Mouse (Mus musculus): Measurements from ENCODE around the gene Foxo3. TPM values are rescaled to one million over a fixed set of nuclear protein-coding genes. Genes with fewer than 3 reads are reported as not detected.

The Foxo3 gene
- polyA plus RNA-seq, 1 experiment from 2014 or later = 5.0 TPM

GRCm38 (mm10) chr10:42300805-42301204 is 24.2 kb upstream of the Foxo3 start:
- Histone ChIP-seq H3K9me3 (ENCODE audit: control insufficient read depth, low read length) (no peaks in the 10 kb centered on the region), H3K27ac (ENCODE audit: low read depth, low read length) (no peak overlapping the region), H3K36me3 (ENCODE audit: control insufficient read depth, insufficient read depth, low read length) (no peaks in the 10 kb centered on the region), H3K27me3 (ENCODE audit: control insufficient read depth, insufficient read depth, low read length) (no peaks in the 10 kb centered on the region), H3K4me2 (replicated peaks; ENCODE audit: low read depth, low read length) (no peak overlapping the region), H3K4me1 (replicated peaks; ENCODE audit: control insufficient read depth, insufficient read depth, low read length) (no peaks in the 10 kb centered on the region), H3K4me3 (ENCODE audit: low read depth, low read length) (no peak overlapping the region), H3K9ac (ENCODE audit: low read depth, low read length) (no peak overlapping the region)
- DNase-seq (ENCODE audit: low spot score) (no peak), ATAC-seq (ENCODE audit: low FRiP score) (no peak)
- WGBS = 59% methylated on average over 4 of the region's 4 CpGs

GRCm38 (mm10) chr10:42299967-42300366 is 23.4 kb upstream of the Foxo3 start:
- H3K27me3 ChIP-seq (ENCODE audit: control insufficient read depth, insufficient read depth, low read length) = no peaks in the 10 kb centered on the region
- H3K4me3 ChIP-seq (ENCODE audit: low read depth, low read length) = no peak overlapping the region
- no peak overlapping the region for H3K4me2 ChIP-seq (replicated peaks; ENCODE audit: low read depth, low read length)
- H3K4me1 ChIP-seq (replicated peaks; ENCODE audit: control insufficient read depth, insufficient read depth, low read length) = no peaks in the 10 kb centered on the region
- no peaks in the 10 kb centered on the region for H3K9me3 ChIP-seq (ENCODE audit: control insufficient read depth, low read length)
- ATAC-seq (ENCODE audit: low FRiP score) (no peak), DNase-seq (ENCODE audit: low spot score) (no peak)
- H3K36me3 ChIP-seq (ENCODE audit: control insufficient read depth, insufficient read depth, low read length) = no peaks in the 10 kb centered on the region
- H3K27ac ChIP-seq (ENCODE audit: low read depth, low read length) = no peak overlapping the region
- H3K9ac ChIP-seq (ENCODE audit: low read depth, low read length) = no peak overlapping the region
- 66% methylated on average over 7 of the region's 7 CpGs for WGBS

GRCm38 (mm10) chr10:42299426-42299825 is 22.9 kb upstream of the Foxo3 start:
- H3K4me2 ChIP-seq (replicated peaks; ENCODE audit: low read depth, low read length) = no peak overlapping the region
- no peaks in the 10 kb centered on the region for H3K36me3 ChIP-seq (ENCODE audit: control insufficient read depth, insufficient read depth, low read length)
- 80% methylated on average over 6 of the region's 6 CpGs for WGBS
- H3K4me1 ChIP-seq (replicated peaks; ENCODE audit: control insufficient read depth, insufficient read depth, low read length) = no peaks in the 10 kb centered on the region
- ATAC-seq (ENCODE audit: low FRiP score) (no peak), DNase-seq (ENCODE audit: low spot score) (no peak)
- no peaks in the 10 kb centered on the region for H3K27me3 ChIP-seq (ENCODE audit: control insufficient read depth, insufficient read depth, low read length)
- no peak overlapping the region for H3K4me3 ChIP-seq (ENCODE audit: low read depth, low read length)
- H3K9ac ChIP-seq (ENCODE audit: low read depth, low read length) = no peak overlapping the region
- H3K9me3 ChIP-seq (ENCODE audit: control insufficient read depth, low read length) = no peaks in the 10 kb centered on the region
- no peak overlapping the region for H3K27ac ChIP-seq (ENCODE audit: low read depth, low read length)

GRCm38 (mm10) chr10:42297954-42298353 is 21.4 kb upstream of the Foxo3 start:
- no peak overlapping the region for H3K9ac ChIP-seq (ENCODE audit: low read depth, low read length)
- no peaks in the 10 kb centered on the region for H3K9me3 ChIP-seq (ENCODE audit: control insufficient read depth, low read length)
- no peaks in the 10 kb centered on the region for H3K4me1 ChIP-seq (replicated peaks; ENCODE audit: control insufficient read depth, insufficient read depth, low read length)
- DNase-seq (ENCODE audit: low spot score) = no peak
- H3K27me3 ChIP-seq (ENCODE audit: control insufficient read depth, insufficient read depth, low read length) = no peaks in the 10 kb centered on the region
- no peaks in the 10 kb centered on the region for H3K36me3 ChIP-seq (ENCODE audit: control insufficient read depth, insufficient read depth, low read length)
- WGBS = 98% methylated on average over 1 of the region's 1 CpGs
- ATAC-seq (ENCODE audit: low FRiP score) = no peak
- no peak overlapping the region for H3K27ac ChIP-seq (ENCODE audit: low read depth, low read length)
- no peak overlapping the region for H3K4me3 ChIP-seq (ENCODE audit: low read depth, low read length)
- H3K4me2 ChIP-seq (replicated peaks; ENCODE audit: low read depth, low read length) = no peak overlapping the region

- H3K27me3 ChIP-seq (ENCODE audit: control insufficient read depth, insufficient read depth, low read length) = no peaks in the 10 kb centered on the region
- DNase-seq (ENCODE audit: low spot score) (no peak), ATAC-seq (ENCODE audit: low FRiP score) (no peak)
- no peak overlapping the region for H3K4me3 ChIP-seq (ENCODE audit: low read depth, low read length)
- H3K9me3 ChIP-seq (ENCODE audit: control insufficient read depth, low read length) = no peaks in the 10 kb centered on the region
- no peak overlapping the region for H3K4me2 ChIP-seq (replicated peaks; ENCODE audit: low read depth, low read length)
- no peak overlapping the region for H3K27ac ChIP-seq (ENCODE audit: low read depth, low read length)
- H3K9ac ChIP-seq (ENCODE audit: low read depth, low read length) = no peak overlapping the region
- no peaks in the 10 kb centered on the region for H3K4me1 ChIP-seq (replicated peaks; ENCODE audit: control insufficient read depth, insufficient read depth, low read length)
- 82% methylated on average over 2 of the region's 2 CpGs for WGBS
- no peaks in the 10 kb centered on the region for H3K36me3 ChIP-seq (ENCODE audit: control insufficient read depth, insufficient read depth, low read length)
Measured at GRCm38 (mm10) chr10:42297109-42297508, 20.6 kb upstream of the Foxo3 start.

GRCm38 (mm10) chr10:42296559-42296958 is 20.0 kb upstream of the Foxo3 start:
- H3K9ac ChIP-seq (ENCODE audit: low read depth, low read length) = no peak overlapping the region
- no peak overlapping the region for H3K4me2 ChIP-seq (replicated peaks; ENCODE audit: low read depth, low read length)
- ATAC-seq (ENCODE audit: low FRiP score) (no peak), DNase-seq (ENCODE audit: low spot score) (no peak)
- H3K27me3 ChIP-seq (ENCODE audit: control insufficient read depth, insufficient read depth, low read length) = no peaks in the 10 kb centered on the region
- H3K36me3 ChIP-seq (ENCODE audit: control insufficient read depth, insufficient read depth, low read length) = no peaks in the 10 kb centered on the region
- WGBS = 54% methylated on average over 4 of the region's 4 CpGs
- H3K9me3 ChIP-seq (ENCODE audit: control insufficient read depth, low read length) = no peaks in the 10 kb centered on the region
- H3K27ac ChIP-seq (ENCODE audit: low read depth, low read length) = no peak overlapping the region
- no peaks in the 10 kb centered on the region for H3K4me1 ChIP-seq (replicated peaks; ENCODE audit: control insufficient read depth, insufficient read depth, low read length)
- no peak overlapping the region for H3K4me3 ChIP-seq (ENCODE audit: low read depth, low read length)

GRCm38 (mm10) chr10:42295028-42295427 is 18.5 kb upstream of the Foxo3 start:
- H3K4me1 ChIP-seq (replicated peaks; ENCODE audit: control insufficient read depth, insufficient read depth, low read length) = no peaks in the 10 kb centered on the region
- H3K4me2 ChIP-seq (replicated peaks; ENCODE audit: low read depth, low read length) = no peak overlapping the region
- H3K9me3 ChIP-seq (ENCODE audit: control insufficient read depth, low read length) = no peaks in the 10 kb centered on the region
- H3K36me3 ChIP-seq (ENCODE audit: control insufficient read depth, insufficient read depth, low read length) = no peaks in the 10 kb centered on the region
- 0% methylated on average over 1 of the region's 1 CpGs for WGBS
- H3K27me3 ChIP-seq (ENCODE audit: control insufficient read depth, insufficient read depth, low read length) = no peaks in the 10 kb centered on the region
- no peak overlapping the region for H3K27ac ChIP-seq (ENCODE audit: low read depth, low read length)
- no peak overlapping the region for H3K4me3 ChIP-seq (ENCODE audit: low read depth, low read length)
- DNase-seq (ENCODE audit: low spot score) = peak; percentile 46
- ATAC-seq (ENCODE audit: low FRiP score) = no peak
- no peak overlapping the region for H3K9ac ChIP-seq (ENCODE audit: low read depth, low read length)

- ATAC-seq (ENCODE audit: low FRiP score) (no peak), DNase-seq (ENCODE audit: low spot score) (no peak)
- Histone ChIP-seq H3K9ac (ENCODE audit: low read depth, low read length) (no peak overlapping the region), H3K27ac (ENCODE audit: low read depth, low read length) (no peak overlapping the region), H3K27me3 (ENCODE audit: control insufficient read depth, insufficient read depth, low read length) (no peaks in the 10 kb centered on the region), H3K4me1 (replicated peaks; ENCODE audit: control insufficient read depth, insufficient read depth, low read length) (no peaks in the 10 kb centered on the region), H3K4me2 (replicated peaks; ENCODE audit: low read depth, low read length) (no peak overlapping the region), H3K36me3 (ENCODE audit: control insufficient read depth, insufficient read depth, low read length) (no peaks in the 10 kb centered on the region), H3K4me3 (ENCODE audit: low read depth, low read length) (no peak overlapping the region), H3K9me3 (ENCODE audit: control insufficient read depth, low read length) (no peaks in the 10 kb centered on the region)
- 66% methylated on average over 2 of the region's 2 CpGs for WGBS
Measured at GRCm38 (mm10) chr10:42294392-42294791, 17.8 kb upstream of the Foxo3 start.

GRCm38 (mm10) chr10:42293877-42294276 is 17.3 kb upstream of the Foxo3 start:
- no peak for ATAC-seq (ENCODE audit: low FRiP score)
- Histone ChIP-seq H3K9me3 (ENCODE audit: control insufficient read depth, low read length) (no peaks in the 10 kb centered on the region), H3K36me3 (ENCODE audit: control insufficient read depth, insufficient read depth, low read length) (no peaks in the 10 kb centered on the region), H3K27ac (ENCODE audit: low read depth, low read length) (no peak overlapping the region), H3K9ac (ENCODE audit: low read depth, low read length) (no peak overlapping the region), H3K4me2 (replicated peaks; ENCODE audit: low read depth, low read length) (no peak overlapping the region), H3K27me3 (ENCODE audit: control insufficient read depth, insufficient read depth, low read length) (no peaks in the 10 kb centered on the region), H3K4me1 (replicated peaks; ENCODE audit: control insufficient read depth, insufficient read depth, low read length) (no peaks in the 10 kb centered on the region), H3K4me3 (ENCODE audit: low read depth, low read length) (no peak overlapping the region)
- 78% methylated on average over 4 of the region's 4 CpGs for WGBS
- no peak for DNase-seq (ENCODE audit: low spot score)

Data from hindbrain, embryonic 11.5 days (tissue).